Mouse (Mus musculus): ENCODE measurements around the gene Hivep1.

Gene Hivep1

DNA sequence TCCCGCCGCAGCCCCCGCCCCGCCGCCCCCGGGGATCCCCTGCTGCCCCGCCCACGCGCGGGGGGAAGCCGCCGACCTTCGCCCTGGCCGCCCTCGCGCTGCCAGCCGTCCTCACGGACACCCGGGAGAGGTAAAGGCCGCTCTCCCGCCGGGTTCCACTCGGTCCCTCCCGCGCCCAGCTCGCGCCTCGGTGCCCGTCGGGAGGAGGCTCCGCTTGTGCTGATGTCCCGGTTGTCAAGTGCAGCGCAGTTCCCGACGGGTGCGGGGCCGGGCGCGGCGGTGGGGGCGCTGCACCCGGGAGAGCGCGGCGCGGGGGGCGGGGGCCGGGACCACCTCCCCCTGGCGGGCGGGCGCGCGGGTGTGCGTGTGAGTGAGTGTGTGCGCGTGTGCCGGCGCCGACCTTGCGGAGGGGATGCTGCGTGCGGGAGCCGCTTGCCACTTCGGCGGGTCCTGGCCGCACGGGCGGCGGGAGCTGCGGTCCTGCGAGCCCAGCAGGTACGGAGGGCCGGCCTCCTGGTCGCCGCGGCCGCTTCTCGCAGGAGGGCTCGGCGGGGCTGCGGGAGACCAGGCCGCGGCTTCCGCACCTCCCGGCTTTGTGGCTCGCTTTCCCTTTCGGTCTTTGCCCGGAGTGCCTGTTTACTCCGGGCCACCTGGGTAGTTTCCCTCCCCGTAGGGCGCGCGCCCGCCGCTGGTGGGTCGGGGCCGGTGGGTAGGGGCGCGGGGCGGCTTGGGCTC is at the start of gene Hivep1:
Gene Hivep1 (plus strand): TSS at position 61 of the 735 bp plus-strand sequence.
- in situ Hi-C loops (cut with MboI; ENCODE audit: low pct_unique_long_range_greater_than_20kb in 1 of 2, low sequenced_read_pairs in 2 of 2, unreplicated experiment in 1 of 2) = no loop called here

DNA sequence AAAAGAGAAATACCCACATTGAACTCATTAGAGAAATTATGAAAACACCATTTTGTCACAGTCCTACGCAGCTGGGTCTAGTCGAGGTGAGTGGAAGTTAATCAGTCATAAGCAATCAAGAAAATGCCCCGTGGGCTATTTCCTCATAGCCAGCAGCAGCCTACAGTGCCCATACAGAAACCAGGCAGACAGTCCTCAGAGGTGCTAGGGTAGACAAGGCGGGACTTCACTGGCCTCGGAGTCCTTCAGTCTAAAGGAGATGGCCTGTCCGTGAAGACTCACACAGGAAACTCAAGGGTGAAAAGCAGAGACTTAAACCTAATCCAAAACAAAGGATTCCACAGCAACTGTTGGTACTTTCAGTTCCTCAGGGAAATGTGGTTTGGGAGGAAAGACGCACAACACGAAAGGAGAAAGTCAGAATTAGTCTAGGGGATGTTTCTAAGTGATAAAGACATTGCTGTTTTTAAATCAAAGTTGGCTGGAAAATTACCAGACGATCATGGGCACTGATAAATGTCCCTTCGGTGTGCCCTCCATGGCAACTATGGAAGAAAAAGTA is 36.3 kb upstream of the Hivep1 start:
- in situ Hi-C loops (cut with MboI; ENCODE audit: low pct_unique_long_range_greater_than_20kb in 1 of 2, low sequenced_read_pairs in 2 of 2, unreplicated experiment in 1 of 2) = no loop called here

DNA sequence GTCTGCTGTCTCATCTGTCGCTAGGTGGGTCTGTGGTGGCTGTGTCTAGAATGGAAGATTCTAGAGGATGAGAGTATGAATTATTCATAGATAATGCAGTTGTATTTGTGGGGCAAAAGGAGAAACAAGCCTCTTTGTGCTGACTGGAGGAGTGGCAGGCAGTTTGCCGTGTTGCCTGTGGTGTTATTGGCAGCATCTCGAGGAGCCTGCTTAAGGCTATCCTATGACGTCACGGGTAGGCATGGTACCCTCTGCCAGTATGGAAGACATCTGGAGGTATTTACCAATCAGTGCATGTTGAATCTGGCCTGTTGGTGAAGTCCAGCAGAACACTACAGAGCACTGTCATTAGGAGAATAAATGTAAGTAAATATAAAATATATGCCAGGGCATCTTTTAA is 35.6 kb upstream of the Hivep1 start:
- in situ Hi-C loops (cut with MboI; ENCODE audit: low pct_unique_long_range_greater_than_20kb in 1 of 2, low sequenced_read_pairs in 2 of 2, unreplicated experiment in 1 of 2) = no loop called here

DNA sequence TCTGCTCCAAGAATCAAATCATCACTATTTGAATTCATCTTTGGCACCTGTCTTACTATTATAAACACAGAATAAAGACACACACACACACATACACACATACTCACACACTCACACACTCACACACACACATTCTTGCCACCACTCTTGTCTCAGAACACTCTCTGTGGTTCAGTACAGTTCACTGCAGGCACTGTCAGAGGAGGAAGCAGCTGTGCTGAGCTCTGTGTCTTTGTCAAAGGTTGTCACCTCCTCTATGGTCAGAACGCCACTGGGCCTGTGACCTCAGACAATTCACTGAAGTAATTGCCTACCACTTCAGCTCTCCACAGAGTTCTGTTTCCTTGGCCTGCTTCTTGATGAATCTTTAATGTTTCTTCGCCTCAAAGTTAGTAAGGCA is 33.5 kb upstream of the Hivep1 start:
- in situ Hi-C loops (cut with MboI; ENCODE audit: low pct_unique_long_range_greater_than_20kb in 1 of 2, low sequenced_read_pairs in 2 of 2, unreplicated experiment in 1 of 2) = no loop called here

DNA sequence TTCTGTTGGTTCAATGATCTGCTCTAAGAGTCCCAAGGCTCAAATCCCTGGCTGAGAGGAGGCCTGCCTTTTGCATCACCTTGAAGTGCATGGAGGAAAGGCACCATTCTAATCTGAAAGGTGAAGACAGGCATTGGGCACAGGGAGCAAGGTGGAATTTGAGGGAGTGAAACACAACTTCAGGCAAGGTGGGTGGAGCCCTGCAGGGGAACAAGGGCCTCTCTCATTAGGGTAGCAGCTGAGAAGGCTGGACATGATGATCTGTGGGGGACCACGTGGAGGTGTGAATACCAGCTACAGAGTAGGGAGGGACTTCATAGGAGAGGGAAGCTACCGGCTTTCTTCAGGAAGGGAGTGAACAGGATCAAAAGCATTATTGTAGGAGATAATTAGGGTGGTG is 10.6 kb upstream of the Hivep1 start:
- in situ Hi-C loops (cut with MboI; ENCODE audit: low pct_unique_long_range_greater_than_20kb in 1 of 2, low sequenced_read_pairs in 2 of 2, unreplicated experiment in 1 of 2) = no loop called here

DNA sequence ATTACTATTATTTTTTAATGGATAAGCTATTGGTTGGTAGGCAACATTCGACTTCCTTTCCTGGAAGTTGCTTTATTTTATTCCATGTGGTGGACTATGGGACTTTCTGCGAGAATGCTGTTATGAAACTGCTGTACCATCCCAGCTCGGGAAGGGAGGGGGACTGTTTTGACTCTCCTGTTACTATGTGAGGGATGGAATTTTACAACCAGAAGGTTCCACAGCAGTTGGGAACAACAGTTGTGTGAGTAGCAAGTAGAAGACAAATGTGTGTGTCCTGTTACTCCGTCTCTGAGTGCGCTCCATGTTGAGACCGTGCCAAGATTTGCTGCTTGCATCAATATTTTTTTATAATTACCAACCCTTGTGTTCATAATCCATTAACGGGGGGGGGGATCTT is 8.4 kb upstream of the Hivep1 start:
- in situ Hi-C loops (cut with MboI; ENCODE audit: low pct_unique_long_range_greater_than_20kb in 1 of 2, low sequenced_read_pairs in 2 of 2, unreplicated experiment in 1 of 2) = no loop called here

DNA sequence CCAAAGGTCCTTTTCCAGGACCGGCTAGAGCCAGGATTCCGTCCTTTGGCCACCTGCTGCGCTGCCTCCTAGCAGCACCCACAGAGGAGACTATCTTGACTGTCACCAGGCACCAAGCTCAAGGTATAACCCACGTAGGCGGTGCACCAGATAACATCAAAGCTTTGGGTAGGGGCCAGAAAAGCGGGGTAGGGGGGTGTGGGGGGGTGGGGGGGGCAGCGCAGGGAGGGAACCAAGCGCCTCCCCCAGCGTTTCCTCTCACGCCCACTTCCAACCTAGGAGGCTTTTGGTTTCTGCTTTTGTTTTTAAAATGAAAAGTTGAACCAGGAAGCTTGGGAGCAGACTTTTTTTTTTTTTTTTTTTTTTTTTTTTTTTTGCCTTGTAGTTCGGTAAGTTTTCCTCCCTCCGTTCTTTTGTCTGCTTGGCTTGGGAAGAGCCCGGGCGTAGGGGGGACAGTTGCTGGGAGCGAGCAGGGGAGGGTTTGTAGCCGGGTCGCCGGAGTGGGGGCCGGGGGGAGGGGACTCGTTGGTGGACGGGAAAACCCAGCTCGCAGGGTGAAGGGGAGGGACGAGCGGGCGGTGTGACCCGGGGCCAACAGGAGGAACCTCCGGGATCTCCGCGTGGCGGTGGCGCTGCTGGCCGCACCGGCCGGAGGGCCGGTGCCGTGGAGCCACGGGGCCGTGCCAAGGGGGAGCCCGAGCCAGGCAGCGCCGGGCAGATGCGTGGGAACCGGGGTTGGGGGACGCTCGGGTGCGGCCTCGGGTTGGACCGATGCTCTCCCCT is 2.6 kb upstream of the Hivep1 start:
- in situ Hi-C loops (cut with MboI; ENCODE audit: low pct_unique_long_range_greater_than_20kb in 1 of 2, low sequenced_read_pairs in 2 of 2, unreplicated experiment in 1 of 2) = no loop called here

DNA sequence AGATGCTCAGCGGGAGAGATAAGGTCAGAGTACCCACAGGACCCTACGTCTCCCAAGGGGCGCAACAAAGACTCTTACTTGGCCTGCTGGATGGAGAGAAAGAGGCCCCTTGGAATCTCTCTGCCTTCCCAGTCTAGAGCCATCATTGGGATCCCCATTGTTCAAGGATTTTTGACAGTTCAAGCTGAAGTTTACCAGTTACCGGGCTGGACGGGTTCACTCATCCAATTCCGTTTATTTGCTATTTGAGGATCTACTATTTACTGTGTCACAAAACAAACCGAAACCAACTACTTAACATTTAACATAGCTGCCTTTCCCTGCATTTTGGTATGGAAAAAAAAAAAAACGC is 2.1 kb upstream of the Hivep1 start:
- in situ Hi-C loops (cut with MboI; ENCODE audit: low pct_unique_long_range_greater_than_20kb in 1 of 2, low sequenced_read_pairs in 2 of 2, unreplicated experiment in 1 of 2) = no loop called here

DNA sequence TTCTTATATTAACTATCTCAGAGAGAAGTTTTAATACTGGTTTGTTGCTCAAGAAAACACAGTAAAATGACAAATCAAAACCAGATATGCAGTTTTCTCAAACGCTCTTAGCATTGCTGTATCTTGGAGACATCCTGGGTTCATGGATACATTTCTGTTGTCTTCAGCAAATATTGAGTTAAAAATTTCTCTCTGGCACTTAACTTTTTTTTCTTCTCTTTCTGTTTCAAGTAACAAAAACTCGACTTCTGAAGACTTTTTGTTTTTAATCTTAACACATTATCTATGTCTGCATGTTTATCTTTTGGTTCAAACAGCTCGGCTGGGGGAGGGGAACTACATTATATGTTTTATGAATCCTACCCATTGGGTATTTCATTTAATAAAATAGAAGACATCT is 1.7 kb upstream of the Hivep1 start:
- in situ Hi-C loops (cut with MboI; ENCODE audit: low pct_unique_long_range_greater_than_20kb in 1 of 2, low sequenced_read_pairs in 2 of 2, unreplicated experiment in 1 of 2) = no loop called here

DNA sequence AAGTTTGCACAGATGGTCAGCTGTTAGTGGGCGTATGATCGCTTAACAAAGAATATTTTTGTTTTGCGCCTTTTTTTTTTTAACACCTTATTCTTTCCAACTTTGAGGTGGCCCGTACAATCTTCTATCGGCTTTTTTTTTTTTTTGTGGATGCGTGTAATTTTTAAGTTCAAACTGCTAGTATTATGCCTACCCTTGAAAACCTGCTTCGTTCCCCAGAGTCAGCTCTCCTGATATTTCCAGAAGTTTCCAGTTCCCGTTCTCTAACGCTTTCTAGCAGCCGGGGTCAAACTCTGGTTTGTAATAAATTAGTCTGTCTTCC is 980 bp upstream of the Hivep1 start:
- in situ Hi-C loops (cut with MboI; ENCODE audit: low pct_unique_long_range_greater_than_20kb in 1 of 2, low sequenced_read_pairs in 2 of 2, unreplicated experiment in 1 of 2) = no loop called here

DNA sequence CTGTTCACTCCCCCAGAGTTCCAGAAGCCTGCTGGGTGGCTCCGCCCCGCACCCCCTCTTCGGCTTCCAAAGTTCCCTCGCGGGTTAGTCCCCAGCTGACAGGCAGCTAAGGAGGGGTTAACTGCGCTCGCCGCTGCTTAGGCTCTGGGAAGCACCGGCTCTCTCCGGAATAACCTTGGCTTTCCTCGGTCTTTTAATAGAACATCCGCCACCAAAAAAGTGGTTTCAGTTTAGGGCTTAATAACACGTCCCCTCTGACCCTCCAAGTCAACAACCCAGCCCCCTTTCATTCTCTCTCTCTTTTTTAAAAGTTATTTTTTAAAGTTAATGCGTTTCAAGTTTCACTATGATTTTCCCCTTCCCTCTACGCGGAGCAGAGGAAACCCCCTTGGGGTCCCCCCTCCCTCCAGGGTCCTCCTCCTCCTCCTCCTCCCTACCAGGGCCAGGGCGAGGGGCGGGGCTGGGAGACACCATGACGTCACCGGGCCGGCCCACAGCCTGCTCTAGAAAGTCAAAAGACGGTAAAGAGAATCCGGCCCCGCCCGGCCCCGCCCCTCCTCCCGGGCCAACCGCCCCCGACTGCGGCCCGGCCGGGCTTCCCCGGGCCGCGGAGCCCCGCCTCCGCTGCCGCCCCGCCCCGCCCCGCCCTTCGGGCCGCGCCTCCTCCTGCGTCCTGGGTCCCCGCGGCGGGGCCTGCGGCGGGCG is 467 bp upstream of the Hivep1 start:
- in situ Hi-C loops (cut with MboI; ENCODE audit: low pct_unique_long_range_greater_than_20kb in 1 of 2, low sequenced_read_pairs in 2 of 2, unreplicated experiment in 1 of 2) = no loop called here

DNA sequence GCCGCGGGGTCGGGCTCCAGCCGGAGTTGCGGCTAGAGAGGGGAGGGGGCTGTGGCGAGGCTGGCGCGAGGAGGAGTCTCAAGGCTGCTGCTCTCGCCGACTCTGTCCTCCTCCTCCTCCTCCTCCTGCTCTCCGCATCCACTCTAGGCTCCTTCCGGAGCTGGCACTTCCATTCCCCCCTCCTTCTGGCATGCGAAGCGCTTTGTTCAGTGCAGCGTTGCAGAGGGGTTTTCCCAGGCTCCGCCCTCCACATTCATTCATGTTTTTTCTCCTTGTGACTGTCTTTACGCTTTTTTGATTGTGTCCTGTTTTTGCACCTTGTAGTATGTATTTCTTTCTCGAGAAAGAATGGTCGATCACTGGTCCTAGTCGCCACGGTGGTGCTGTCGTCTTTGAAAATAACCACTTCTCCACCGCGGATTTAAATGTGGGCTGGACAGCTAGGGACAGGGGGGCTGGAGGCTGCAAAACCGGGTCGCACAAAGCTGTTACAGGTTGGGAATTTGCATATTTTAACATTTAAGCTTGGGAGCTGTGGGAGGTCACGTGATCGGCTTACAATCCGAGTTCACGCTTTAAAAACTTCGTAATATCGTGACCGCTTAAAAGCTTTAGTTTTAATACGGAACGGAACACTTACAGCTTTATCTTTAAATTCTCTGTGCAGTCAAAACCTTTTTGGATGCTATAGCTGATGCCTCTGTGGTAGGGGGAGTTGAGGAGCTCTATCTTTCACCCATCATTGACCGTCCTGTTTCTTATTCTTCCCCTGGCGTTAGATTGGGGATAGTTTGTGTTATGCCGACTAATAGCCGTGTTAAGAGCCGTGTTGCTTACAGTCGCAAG is 1.1 kb downstream of the Hivep1 start:
- in situ Hi-C loops (cut with MboI; ENCODE audit: low pct_unique_long_range_greater_than_20kb in 1 of 2, low sequenced_read_pairs in 2 of 2, unreplicated experiment in 1 of 2) = no loop called here

DNA sequence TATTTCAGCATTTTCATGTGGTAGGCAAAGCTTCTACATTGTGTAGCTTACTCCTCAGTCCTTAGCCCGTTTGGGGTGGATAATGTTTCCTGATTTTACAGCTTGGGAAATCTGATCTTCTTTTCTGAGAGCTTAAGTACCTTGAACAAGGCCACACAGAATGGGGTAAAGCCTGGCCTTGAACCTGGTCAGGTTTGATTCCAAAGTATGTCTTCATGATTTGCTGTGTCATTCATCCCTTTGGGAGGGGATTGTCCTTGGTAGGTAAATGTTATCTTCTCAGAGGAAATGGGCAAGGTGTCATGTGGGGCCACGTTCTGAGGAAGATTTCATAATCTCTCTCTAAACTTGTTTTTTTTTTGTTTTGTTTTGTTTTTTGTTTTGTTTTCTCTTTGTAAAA is 1.8 kb downstream of the Hivep1 start:
- in situ Hi-C loops (cut with MboI; ENCODE audit: low pct_unique_long_range_greater_than_20kb in 1 of 2, low sequenced_read_pairs in 2 of 2, unreplicated experiment in 1 of 2) = no loop called here

DNA sequence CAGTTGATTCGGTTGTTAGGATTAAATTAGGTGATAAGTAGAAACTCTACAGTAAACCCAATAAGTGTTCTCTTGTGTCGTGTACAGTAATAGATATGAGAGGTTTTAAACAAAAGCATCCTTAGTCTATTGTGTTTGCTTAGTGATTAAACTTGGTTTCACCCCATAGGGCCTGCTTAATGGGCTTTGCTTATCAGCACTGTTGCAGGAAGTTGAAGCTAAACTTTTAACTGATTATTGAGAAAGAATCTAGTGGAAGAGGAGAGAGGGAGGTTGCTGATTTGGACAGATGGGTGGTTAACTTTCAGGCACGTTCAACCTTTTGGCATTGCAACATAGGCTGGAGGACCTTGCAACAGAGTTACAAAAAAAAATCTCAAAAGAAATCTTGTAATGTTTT is 2.3 kb downstream of the Hivep1 start:
- in situ Hi-C loops (cut with MboI; ENCODE audit: low pct_unique_long_range_greater_than_20kb in 1 of 2, low sequenced_read_pairs in 2 of 2, unreplicated experiment in 1 of 2) = no loop called here

DNA sequence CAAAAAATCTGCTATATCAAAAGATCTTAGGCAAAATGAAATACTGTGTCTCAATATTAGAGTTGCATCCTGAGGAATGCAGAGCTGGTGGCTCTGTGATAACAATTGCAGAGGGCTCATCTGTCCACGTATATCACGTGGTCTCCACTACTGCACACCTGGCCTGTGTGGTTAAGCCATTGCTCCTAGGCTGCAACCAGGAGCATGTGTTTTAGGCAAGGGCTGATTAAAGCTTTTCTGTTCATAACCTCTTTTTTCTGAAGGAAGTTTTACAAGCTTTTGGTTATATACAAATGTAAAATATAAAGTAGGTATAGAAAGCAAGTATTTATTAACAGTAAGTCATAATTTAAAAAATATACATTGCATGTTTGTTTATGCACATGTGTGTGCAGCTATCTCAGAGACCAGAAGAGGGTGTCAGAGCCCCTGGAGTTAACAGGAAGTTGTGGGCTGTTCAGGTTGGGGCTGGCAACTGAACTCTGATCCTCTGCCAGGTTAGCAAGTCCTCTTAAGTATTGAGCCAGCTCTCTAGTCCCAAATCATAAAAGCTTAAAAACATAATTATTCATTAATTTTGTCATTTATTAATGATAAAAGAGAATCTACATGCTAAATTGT is 5.0 kb downstream of the Hivep1 start:
- in situ Hi-C loops (cut with MboI; ENCODE audit: low pct_unique_long_range_greater_than_20kb in 1 of 2, low sequenced_read_pairs in 2 of 2, unreplicated experiment in 1 of 2) = no loop called here

DNA sequence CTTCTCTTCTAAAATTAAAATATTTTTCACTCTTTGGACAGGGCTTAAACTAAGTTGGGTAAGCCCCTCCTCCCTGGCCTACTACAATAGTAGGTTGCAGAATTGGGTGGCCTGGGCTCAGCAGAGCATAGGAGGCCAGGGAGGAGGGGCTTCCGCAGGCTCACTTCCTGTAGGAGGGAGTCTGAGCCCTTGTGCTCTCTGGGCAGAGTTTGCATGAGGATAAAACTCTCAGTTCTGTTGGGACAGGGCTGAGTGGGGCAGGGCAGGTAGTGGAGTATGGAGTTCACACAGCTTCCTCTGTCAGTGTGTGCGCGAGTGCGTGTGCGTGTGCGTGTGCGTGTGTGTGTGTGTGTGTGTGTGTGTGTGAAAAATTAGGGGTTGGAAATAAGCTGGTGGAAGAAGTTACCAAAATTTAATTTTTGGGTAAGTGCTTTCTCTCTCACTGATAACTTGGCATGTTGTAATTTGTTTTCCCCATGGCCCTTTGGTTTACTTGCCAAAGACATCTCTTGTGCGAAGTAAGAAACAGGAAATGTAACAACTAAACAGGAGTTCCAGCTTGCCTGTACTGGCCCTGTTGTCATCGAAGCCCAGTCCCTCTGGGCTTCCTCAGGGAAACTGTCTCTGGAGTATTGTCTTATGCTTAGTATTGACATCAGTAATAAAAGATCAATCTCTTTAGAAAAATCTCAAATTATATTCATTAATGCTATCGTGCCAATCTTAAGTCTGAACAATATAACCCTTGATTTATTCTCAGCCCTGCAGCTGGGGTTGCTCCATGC is 9.2 kb downstream of the Hivep1 start:
- in situ Hi-C loops (cut with MboI; ENCODE audit: low pct_unique_long_range_greater_than_20kb in 1 of 2, low sequenced_read_pairs in 2 of 2, unreplicated experiment in 1 of 2) = no loop called here

DNA sequence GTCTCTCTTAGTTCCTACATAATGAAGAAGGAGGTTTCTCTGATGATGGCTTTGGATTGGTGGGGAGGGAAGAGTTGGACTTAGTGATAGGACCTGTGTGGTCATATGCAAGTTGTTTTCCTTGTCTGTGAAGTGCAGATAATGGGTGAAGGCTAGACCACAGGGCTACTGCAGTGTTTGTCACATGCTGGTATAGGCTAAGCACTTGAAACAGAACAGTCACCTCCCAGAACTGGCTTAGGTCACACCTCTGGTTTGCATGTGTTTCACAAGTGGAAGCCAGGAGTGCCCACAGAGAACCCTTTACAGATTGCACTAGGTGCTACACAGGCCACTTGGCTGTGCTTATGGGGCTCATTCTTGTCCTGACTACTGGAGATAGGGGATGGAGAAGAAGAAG is 12.4 kb downstream of the Hivep1 start:
- in situ Hi-C loops (cut with MboI; ENCODE audit: low pct_unique_long_range_greater_than_20kb in 1 of 2, low sequenced_read_pairs in 2 of 2, unreplicated experiment in 1 of 2) = no loop called here

DNA sequence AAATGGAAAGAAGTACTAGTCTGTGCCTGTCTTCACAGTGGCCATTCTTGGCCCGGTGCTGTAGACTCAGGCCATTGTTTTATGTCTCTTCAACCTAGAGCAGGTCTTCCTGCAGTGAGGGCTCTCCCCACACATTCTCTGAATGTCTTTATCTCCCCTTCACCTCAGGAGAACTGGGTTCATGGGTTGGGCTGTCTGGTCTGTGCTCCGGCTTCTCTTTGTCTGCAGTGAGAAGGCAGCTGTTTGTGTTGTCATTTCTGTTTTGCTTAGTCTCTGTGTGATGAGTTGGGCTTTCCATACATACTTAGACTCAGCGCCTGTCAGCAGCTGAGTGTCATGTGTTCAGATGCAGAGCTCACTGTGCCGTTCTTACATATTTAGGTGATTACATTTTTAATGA is 18.4 kb downstream of the Hivep1 start:
- in situ Hi-C loops (cut with MboI; ENCODE audit: low pct_unique_long_range_greater_than_20kb in 1 of 2, low sequenced_read_pairs in 2 of 2, unreplicated experiment in 1 of 2) = no loop called here

Data from mouse embryonic stem cell (cell line).